Mouse (Mus musculus) ES-E14 (cell line): ENCODE measurements around the gene Fbxl17. TPM values are rescaled to one million over a fixed set of nuclear protein-coding genes. Genes with fewer than 3 reads are reported as not detected.

Experiments used
- DNase-seq: peaks from one replicate; pipeline ENCODE4 v3.0.0-alpha.2; 2013; ENCODE audit warnings: low read depth, low spot score
- H3K27ac ChIP-seq: 2 replicates; pipeline ENCODE4 v1.5.1; 2012; ENCODE audit warnings: low read depth, mild to moderate bottlenecking, low read length, moderate library complexity, mixed read lengths; ENCODE audit not compliant: poor library complexity, insufficient read depth, severe bottlenecking
- H3K36me3 ChIP-seq: 2 replicates; pipeline ENCODE4 v1.6.1; 2012; ENCODE audit warnings: mild to moderate bottlenecking, low read length, moderate library complexity, mixed read lengths; ENCODE audit not compliant: control insufficient read depth, poor library complexity, insufficient read depth, severe bottlenecking
- H3K4me1 ChIP-seq, 2 experiments: fragments of 150-350 bp in 1 of 2; sonication (generic) in 1 of 2; 2 replicates each; pipeline ENCODE4 v1.6.1; 2012; ENCODE audit warnings: low read length in 2 of 2, mild to moderate bottlenecking in 1 of 2, mixed read lengths in 1 of 2; ENCODE audit not compliant: control insufficient read depth in 2 of 2, insufficient read depth in 2 of 2, poor library complexity in 1 of 2
- H3K4me3 ChIP-seq, 2 experiments: fragments of 150-350 bp in 1 of 2; sonication (generic) in 1 of 2; 2 replicates each; pipeline ENCODE4 v1.5.1; 2012; ENCODE audit warnings: low read length in 2 of 2, low read depth in 1 of 2, mild to moderate bottlenecking in 1 of 2, mixed read lengths in 1 of 2; ENCODE audit not compliant: insufficient read depth in 1 of 2, poor library complexity in 1 of 2, severe bottlenecking in 1 of 2
- H3K9ac ChIP-seq: 2 replicates; pipeline ENCODE4 v1.6.1; 2012; ENCODE audit warnings: low read depth, mild to moderate bottlenecking, low read length, mixed read lengths; ENCODE audit not compliant: poor library complexity, insufficient read depth, severe bottlenecking
- H3K9me3 ChIP-seq: fragments of 150-350 bp; sonication (generic); 2 replicates; pipeline ENCODE4 v1.6.1; 2012; ENCODE audit warnings: low read depth, mild to moderate bottlenecking, low read length; ENCODE audit not compliant: control insufficient read depth, insufficient read depth
- CHD2 ChIP-seq: IDR thresholded peaks from 2 replicates; pipeline ENCODE4 v1.6.1; 2014; ENCODE audit warnings: mild to moderate bottlenecking, low read depth, low read length, inconsistent platforms
- HCFC1 ChIP-seq: IDR thresholded peaks from 2 replicates; pipeline ENCODE4 v1.6.1; 2012; ENCODE audit warnings: low read length, inconsistent platforms, borderline replicate concordance; ENCODE audit not compliant: insufficient read depth
- MAFK ChIP-seq: IDR thresholded peaks from 2 replicates; pipeline ENCODE4 v1.6.1; 2014; ENCODE audit warnings: mild to moderate bottlenecking, low read depth, low read length, inconsistent platforms; ENCODE audit not compliant: insufficient read depth
- ZC3H11A ChIP-seq: IDR thresholded peaks from 2 replicates; pipeline ENCODE4 v1.6.1; 2012; ENCODE audit warnings: low read depth, mild to moderate bottlenecking, inconsistent platforms, low read length, borderline replicate concordance
- ZNF384 ChIP-seq: IDR thresholded peaks from 2 replicates; pipeline ENCODE4 v1.6.1; 2012; ENCODE audit warnings: low read depth, low read length, inconsistent platforms
- in situ Hi-C, 2 experiments: fragments of 600-800 bp; cut with MboI; formaldehyde crosslinking; loops; one replicate each; pipeline ENCODE4 v1.15.1; 2025; ENCODE audit warnings: low sequenced_read_pairs in 2 of 2, inconsistent platforms in 1 of 2; ENCODE audit not compliant: unreplicated experiment in 2 of 2
- total RNA-seq: library from RNA; depleted of rRNA; stranded (reverse); fragments of 300-350 nt; gene quantifications from 2 replicates; pipeline ENCODE4 v1.2.3, GENCODE M21; 2012

Gene Fbxl17
- total RNA-seq, 1 experiment: 5.6 TPM

DNA sequence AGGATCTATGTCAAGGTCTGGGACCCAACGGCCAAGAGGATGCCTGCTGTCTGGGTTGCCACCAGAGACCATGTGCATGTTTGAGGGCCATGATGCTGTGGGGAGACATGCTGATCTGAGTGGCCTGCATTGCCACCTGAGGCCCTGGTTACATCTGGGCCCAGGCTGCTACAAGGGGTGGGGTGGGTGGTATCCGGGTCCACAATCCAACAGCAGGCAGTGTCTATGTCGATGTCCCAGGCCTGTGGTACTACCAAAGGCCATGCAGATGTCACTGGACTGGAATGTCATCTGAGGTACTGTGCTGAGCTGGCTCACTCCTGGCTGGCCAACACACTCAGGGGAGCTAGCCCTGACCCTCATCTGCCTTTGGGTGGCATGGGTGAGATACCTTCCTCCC lies 257.1 kb downstream of the Fbxl17 start:
- Histone ChIP-seq H3K36me3 (no peaks in the 10 kb centered on the region), H3K9me3 (peaks cover 2% of the 10 kb centered on the region; the same call in 1 of the 2 replicates), H3K27ac (peak overlapping the region; percentile 28; the same call in 1 of the 2 replicates), H3K4me3 (no peak overlapping the region), H3K9ac (no peak overlapping the region), H3K4me1 (no peaks in the 10 kb centered on the region)
- TF ChIP-seq CHD2 (no peak), MAFK (no peak), ZC3H11A (no peak), ZNF384 (no peak), HCFC1 (no peak)
- DNase-seq: no peak
- in situ Hi-C loops: no loop called here

DNA sequence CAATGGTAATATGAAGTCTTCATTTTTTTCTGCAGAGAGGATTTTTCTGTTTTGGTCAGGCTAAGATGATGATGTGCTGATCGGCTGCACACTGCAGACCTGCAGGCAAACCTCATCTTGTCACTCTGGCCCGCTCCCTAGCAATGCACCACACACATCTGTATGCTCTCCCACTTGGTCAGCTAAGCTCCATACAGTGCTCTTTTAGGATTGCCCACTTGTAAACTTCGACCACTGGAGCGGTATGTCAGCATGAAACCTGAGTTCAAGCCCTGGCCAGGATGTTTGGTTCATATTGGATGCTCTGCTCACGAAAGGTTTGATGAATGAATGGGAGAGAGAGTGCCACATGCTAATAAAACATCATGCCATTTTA lies 259.1 kb downstream of the Fbxl17 start:
- Histone ChIP-seq H3K36me3 (no peaks in the 10 kb centered on the region), H3K9ac (no peak overlapping the region), H3K9me3 (no peaks in the 10 kb centered on the region), H3K4me1 (no peaks in the 10 kb centered on the region), H3K4me3 (no peak overlapping the region), H3K27ac (no peak overlapping the region)
- TF ChIP-seq HCFC1 (no peak), CHD2 (no peak)
- DNase-seq: no peak
- in situ Hi-C loops: no loop called here

DNA sequence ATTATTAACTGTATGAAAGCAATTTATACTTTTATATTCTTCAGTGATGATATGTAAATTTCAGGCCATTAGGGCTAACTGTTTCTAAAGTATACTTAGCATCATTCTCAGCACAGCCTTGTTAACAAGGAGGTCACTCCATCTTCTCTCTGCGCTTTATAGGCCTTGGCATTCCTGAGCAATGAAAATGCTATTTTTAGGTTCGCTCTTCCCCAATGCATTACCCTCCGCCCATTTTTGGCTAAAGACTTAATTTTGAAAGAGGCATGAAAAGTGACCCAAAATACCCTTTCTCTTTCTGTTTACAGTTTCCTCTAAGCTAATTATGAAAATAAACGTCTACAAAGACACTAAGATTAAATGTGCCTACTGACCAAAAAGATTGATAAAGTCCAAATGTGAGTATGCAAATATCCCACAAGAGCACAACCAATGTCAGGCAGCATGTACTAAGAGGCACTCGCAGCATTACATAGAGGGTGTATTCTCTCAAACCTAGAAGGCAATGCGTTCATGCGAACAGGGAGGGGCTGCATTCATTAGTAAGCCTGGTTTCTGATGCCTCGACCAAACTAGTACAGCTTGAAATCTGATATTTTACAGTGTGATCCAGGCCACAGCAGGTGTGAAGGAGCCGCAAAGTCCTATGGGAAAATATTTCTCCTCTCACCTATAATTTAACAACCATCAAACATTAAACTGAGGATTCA lies 259.6 kb downstream of the Fbxl17 start:
- Histone ChIP-seq H3K4me1 (no peaks in the 10 kb centered on the region), H3K4me3 (no peak overlapping the region), H3K9me3 (no peaks in the 10 kb centered on the region), H3K9ac (no peak overlapping the region), H3K27ac (no peak overlapping the region), H3K36me3 (no peaks in the 10 kb centered on the region)
- DNase-seq: no peak
- in situ Hi-C loops: no loop called here
- TF ChIP-seq CHD2 (no peak), MAFK (no peak), HCFC1 (no peak), ZNF384 (no peak), ZC3H11A (no peak)

DNA sequence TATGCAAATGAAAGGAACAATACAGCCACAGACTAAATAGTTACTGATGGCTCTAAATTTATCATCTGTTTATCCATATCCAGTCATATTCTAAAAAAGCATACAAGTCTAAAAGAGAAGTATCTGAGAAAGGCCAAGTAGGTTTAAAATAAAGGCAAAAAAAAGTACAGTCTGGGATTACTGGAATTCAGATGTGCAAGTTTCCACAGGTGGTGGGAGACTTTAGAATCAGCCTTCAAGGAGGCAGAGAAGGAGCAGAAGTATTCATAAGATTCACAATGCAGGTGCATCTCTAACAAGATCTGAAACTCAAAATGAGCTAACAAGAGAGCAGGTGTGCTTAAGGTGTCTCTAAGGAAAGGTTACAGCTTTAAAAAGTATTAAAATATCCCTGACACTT lies 263.0 kb downstream of the Fbxl17 start:
- Histone ChIP-seq H3K4me1 (no peaks in the 10 kb centered on the region), H3K9me3 (no peaks in the 10 kb centered on the region), H3K9ac (no peak overlapping the region), H3K27ac (no peak overlapping the region), H3K36me3 (no peaks in the 10 kb centered on the region), H3K4me3 (no peak overlapping the region)
- no peak for DNase-seq
- in situ Hi-C loops: no loop called here
- no peak for TF ChIP-seq HCFC1
- TF ChIP-seq MAFK: no peak
- no peak for TF ChIP-seq ZNF384
- no peak for TF ChIP-seq ZC3H11A
- TF ChIP-seq CHD2: no peak

DNA sequence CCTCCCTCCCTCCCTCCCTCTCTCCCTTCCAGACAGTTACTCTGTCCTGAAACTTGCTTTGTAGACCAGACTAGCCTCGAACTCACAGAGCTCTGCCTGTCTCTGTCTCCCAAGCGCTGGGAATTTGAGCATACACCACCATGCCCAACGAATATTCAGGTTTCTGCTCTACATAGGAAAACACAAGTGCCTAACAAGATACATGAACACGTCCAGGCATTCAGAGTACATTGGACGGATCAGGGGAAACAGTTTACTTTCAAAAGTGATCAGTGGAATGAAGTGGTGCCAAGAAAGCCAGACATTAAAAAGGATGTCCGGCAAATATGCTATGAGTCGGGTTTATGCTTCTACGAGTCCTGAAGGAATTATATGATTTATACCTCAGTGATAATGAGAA lies 263.6 kb downstream of the Fbxl17 start:
- no peaks in the 10 kb centered on the region for H3K9me3 ChIP-seq
- H3K27ac ChIP-seq: no peak overlapping the region
- H3K4me1 ChIP-seq: no peaks in the 10 kb centered on the region
- no peak for TF ChIP-seq ZC3H11A
- no peak for TF ChIP-seq HCFC1
- TF ChIP-seq ZNF384: no peak
- no peak for TF ChIP-seq CHD2
- no peak for TF ChIP-seq MAFK
- H3K4me3 ChIP-seq: no peak overlapping the region
- in situ Hi-C loops: no loop called here
- H3K36me3 ChIP-seq: no peaks in the 10 kb centered on the region
- no peak for DNase-seq
- no peak overlapping the region for H3K9ac ChIP-seq
